Mouse (Mus musculus): ENCODE measurements around the gene Swap70. TPM values are rescaled to one million over a fixed set of nuclear protein-coding genes. Genes with fewer than 3 reads are reported as not detected.

Swap70 gene
- polyA plus RNA-seq, 1 experiment from 2014 or later = 11.7 TPM

GRCm38 (mm10) chr7:110318971-110319519, 97.5 kb downstream of the Swap70 start:
- no peak overlapping the region for H3K4me3 ChIP-seq (replicated peaks; ENCODE audit: low read length)
- 78% methylated on average over 6 of the region's 6 CpGs for WGBS
- H3K36me3 ChIP-seq (ENCODE audit: control insufficient read depth, insufficient read depth) = peaks cover 19% of the 10 kb centered on the region
- H3K4me1 ChIP-seq (replicated peaks; ENCODE audit: control insufficient read depth, insufficient read depth, low read length) = no peaks in the 10 kb centered on the region
- H3K27me3 ChIP-seq (replicated peaks; ENCODE audit: control insufficient read depth, insufficient read depth, low read length) = no peaks in the 10 kb centered on the region
- ATAC-seq = no peak
- no peak overlapping the region for H3K9ac ChIP-seq (replicated peaks; ENCODE audit: low read depth, low read length)
- no peak overlapping the region for H3K27ac ChIP-seq (ENCODE audit: low read length)
- no peak overlapping the region for H3K4me2 ChIP-seq (ENCODE audit: low read length)
- H3K9me3 ChIP-seq (ENCODE audit: control insufficient read depth, low read length) = no peaks in the 10 kb centered on the region

DNA sequence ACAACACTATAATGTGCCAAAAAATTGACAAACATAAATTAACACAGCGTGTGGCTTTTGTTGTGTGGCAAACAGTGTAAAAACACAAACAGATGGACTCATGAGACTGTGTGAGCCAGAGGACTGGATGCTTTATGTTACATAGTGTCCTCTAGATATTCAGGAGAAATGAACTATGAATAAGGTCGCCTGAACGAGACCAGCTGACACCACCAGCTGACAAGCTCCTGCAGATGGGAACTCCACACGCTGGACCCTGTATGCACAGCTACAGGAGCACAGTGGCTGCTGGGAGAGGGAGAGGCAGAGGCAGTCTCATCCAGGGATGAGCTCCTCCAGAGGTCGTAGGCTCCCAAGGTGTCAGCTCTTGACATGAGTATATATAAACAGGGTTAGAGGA, 99.6 kb downstream of the Swap70 start:
- Histone ChIP-seq H3K4me3 (replicated peaks; ENCODE audit: low read length) (no peak overlapping the region), H3K9ac (replicated peaks; ENCODE audit: low read depth, low read length) (no peak overlapping the region), H3K27ac (ENCODE audit: low read length) (no peak overlapping the region), H3K27me3 (replicated peaks; ENCODE audit: control insufficient read depth, insufficient read depth, low read length) (no peaks in the 10 kb centered on the region), H3K36me3 (ENCODE audit: control insufficient read depth, insufficient read depth) (peaks cover 24% of the 10 kb centered on the region), H3K4me2 (ENCODE audit: low read length) (no peak overlapping the region), H3K9me3 (ENCODE audit: control insufficient read depth, low read length) (peaks cover 5% of the 10 kb centered on the region), H3K4me1 (replicated peaks; ENCODE audit: control insufficient read depth, insufficient read depth, low read length) (no peaks in the 10 kb centered on the region)
- ATAC-seq = peak; percentile 33; the same call in 1 of the 2 replicates
- whole genome bisulfite sequencing = 68% methylated on average over 5 of the region's 5 CpGs

GRCm38 (mm10) chr7:110324852-110325251, 103.3 kb downstream of the Swap70 start:
- WGBS = 95% methylated on average over 1 of the region's 1 CpGs
- H3K4me3 ChIP-seq (replicated peaks; ENCODE audit: low read length) = no peak overlapping the region
- H3K36me3 ChIP-seq (ENCODE audit: control insufficient read depth, insufficient read depth) = peaks cover 48% of the 10 kb centered on the region
- no peaks in the 10 kb centered on the region for H3K27me3 ChIP-seq (replicated peaks; ENCODE audit: control insufficient read depth, insufficient read depth, low read length)
- H3K9ac ChIP-seq (replicated peaks; ENCODE audit: low read depth, low read length) = no peak overlapping the region
- ATAC-seq = no peak
- H3K4me2 ChIP-seq (ENCODE audit: low read length) = no peak overlapping the region
- H3K9me3 ChIP-seq (ENCODE audit: control insufficient read depth, low read length) = peaks cover 5% of the 10 kb centered on the region
- no peaks in the 10 kb centered on the region for H3K4me1 ChIP-seq (replicated peaks; ENCODE audit: control insufficient read depth, insufficient read depth, low read length)
- no peak overlapping the region for H3K27ac ChIP-seq (ENCODE audit: low read length)

- Histone ChIP-seq H3K9ac (replicated peaks; ENCODE audit: low read depth, low read length) (no peak overlapping the region), H3K9me3 (ENCODE audit: control insufficient read depth, low read length) (peaks cover 5% of the 10 kb centered on the region), H3K4me1 (replicated peaks; ENCODE audit: control insufficient read depth, insufficient read depth, low read length) (no peaks in the 10 kb centered on the region), H3K4me2 (ENCODE audit: low read length) (no peak overlapping the region), H3K27ac (ENCODE audit: low read length) (no peak overlapping the region), H3K27me3 (replicated peaks; ENCODE audit: control insufficient read depth, insufficient read depth, low read length) (no peaks in the 10 kb centered on the region), H3K36me3 (ENCODE audit: control insufficient read depth, insufficient read depth) (peaks cover 48% of the 10 kb centered on the region), H3K4me3 (replicated peaks; ENCODE audit: low read length) (no peak overlapping the region)
- 93% methylated on average over 5 of the region's 5 CpGs for WGBS
- ATAC-seq = no peak
Measured at GRCm38 (mm10) chr7:110325381-110326110, 104.0 kb downstream of the Swap70 start.

Other genes starting within 250 kb of the Swap70 start
- gene Tmem41b, start 234.8 kb upstream of the Swap70 start, polyA plus RNA-seq (2015; fragmentation: Nextera tagmentation; extraction: Ambion mirVana) = 68.4 and 70.2 TPM in 2 replicates
- gene Ipo7, start 203.4 kb upstream of the Swap70 start, polyA plus RNA-seq (2015; fragmentation: Nextera tagmentation; extraction: Ambion mirVana) = 57.6 and 67.1 TPM in 2 replicates
- gene Zfp143, start 160.5 kb upstream of the Swap70 start, polyA plus RNA-seq (2015; fragmentation: Nextera tagmentation; extraction: Ambion mirVana) = 23.1 and 24.7 TPM in 2 replicates
- 8.9 and 10.2 TPM in 2 replicates for gene Wee1, start 99.7 kb upstream of the Swap70 start, polyA plus RNA-seq (2015; fragmentation: Nextera tagmentation; extraction: Ambion mirVana)

All from forebrain, embryonic 16.5 days (tissue).